Mouse (Mus musculus) lung, postnatal 0 days (tissue): ENCODE data around the gene Slc38a6.

Experiments used
- CTCF ChIP-seq: IDR thresholded peaks from 2 replicates; pipeline ENCODE4 v1.5.1; 2016; ENCODE audit warnings: antibody characterized with exemption, mild to moderate bottlenecking
- EP300 ChIP-seq: IDR thresholded peaks from 2 replicates; pipeline ENCODE4 v1.6.1; 2016; ENCODE audit warnings: antibody characterized with exemption, mild to moderate bottlenecking, control low read depth

DNA sequence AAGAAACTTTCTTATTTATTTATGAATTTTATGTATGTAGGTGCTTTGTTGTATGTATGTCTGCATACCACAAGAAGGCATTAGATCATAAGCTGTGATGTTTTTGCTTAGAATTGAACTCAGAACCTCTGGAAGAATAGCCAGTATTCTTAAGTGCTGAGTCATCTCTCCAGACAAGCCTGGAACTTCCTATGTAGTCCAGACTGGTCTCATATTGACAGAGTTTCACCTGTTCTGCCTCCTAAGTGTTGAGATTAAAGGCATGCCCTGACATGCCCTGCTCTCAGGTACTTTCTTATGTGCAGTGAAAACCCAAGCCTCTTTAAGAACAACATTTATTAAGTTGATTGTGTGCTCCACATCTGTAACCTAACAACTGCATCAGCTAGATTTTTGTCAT lies 8.3 kb downstream of the Slc38a6 start:
- TF ChIP-seq CTCF (no peak), EP300 (no peak)
